Mouse (Mus musculus): Measurements from ENCODE around the gene Timm8b. TPM values are rescaled to one million over a fixed set of nuclear protein-coding genes. Genes with fewer than 3 reads are reported as not detected.

Timm8b gene
- polyA plus RNA-seq, 1 experiment from 2014 or later = 301 TPM

GRCm38 (mm10) chr9:50634270-50634669 is 30.6 kb downstream of the Timm8b start:
- DNase-seq (ENCODE audit: low spot score) = no peak
- H3K4me1 ChIP-seq (ENCODE audit: control insufficient read depth, insufficient read depth, low read length) = no peaks in the 10 kb centered on the region
- no peak overlapping the region for H3K4me2 ChIP-seq (ENCODE audit: low read depth, low read length)
- peaks cover 2% of the 10 kb centered on the region for H3K36me3 ChIP-seq (replicated peaks; ENCODE audit: control insufficient read depth, insufficient read depth, low read depth, low read length)
- ATAC-seq (replicated peaks; ENCODE audit: insufficient number of reproducible peaks, low FRiP score, low TSS enrichment, low read depth) = no peak
- H3K27me3 ChIP-seq (ENCODE audit: control insufficient read depth, insufficient read depth, low read length) = no peaks in the 10 kb centered on the region
- H3K9ac ChIP-seq (replicated peaks; ENCODE audit: low read length) = no peak overlapping the region
- H3K4me3 ChIP-seq (ENCODE audit: low read depth, low read length) = no peak overlapping the region
- no peak overlapping the region for H3K27ac ChIP-seq (replicated peaks; ENCODE audit: low read depth, low read length)
- no peaks in the 10 kb centered on the region for H3K9me3 ChIP-seq (replicated peaks; ENCODE audit: control insufficient read depth, low read length)
- 94% methylated on average over 11 of the region's 11 CpGs for WGBS

- Histone ChIP-seq H3K4me1 (ENCODE audit: control insufficient read depth, insufficient read depth, low read length) (no peaks in the 10 kb centered on the region), H3K4me3 (ENCODE audit: low read depth, low read length) (no peak overlapping the region), H3K27ac (replicated peaks; ENCODE audit: low read depth, low read length) (no peak overlapping the region), H3K9ac (replicated peaks; ENCODE audit: low read length) (no peak overlapping the region), H3K9me3 (replicated peaks; ENCODE audit: control insufficient read depth, low read length) (no peaks in the 10 kb centered on the region), H3K36me3 (replicated peaks; ENCODE audit: control insufficient read depth, insufficient read depth, low read depth, low read length) (peaks cover 18% of the 10 kb centered on the region), H3K4me2 (ENCODE audit: low read depth, low read length) (no peak overlapping the region), H3K27me3 (ENCODE audit: control insufficient read depth, insufficient read depth, low read length) (no peaks in the 10 kb centered on the region)
- ATAC-seq (replicated peaks; ENCODE audit: insufficient number of reproducible peaks, low FRiP score, low TSS enrichment, low read depth) = no peak
- WGBS = 66% methylated on average over 10 of the region's 10 CpGs
- no peak for DNase-seq (ENCODE audit: low spot score)
Measured at GRCm38 (mm10) chr9:50646826-50647370, 43.2 kb downstream of the Timm8b start.

GRCm38 (mm10) chr9:50650503-50650902 is 46.8 kb downstream of the Timm8b start:
- no peak for DNase-seq (ENCODE audit: low spot score)
- no peak overlapping the region for H3K4me3 ChIP-seq (ENCODE audit: low read depth, low read length)
- no peak overlapping the region for H3K9ac ChIP-seq (replicated peaks; ENCODE audit: low read length)
- H3K9me3 ChIP-seq (replicated peaks; ENCODE audit: control insufficient read depth, low read length) = no peaks in the 10 kb centered on the region
- ATAC-seq (replicated peaks; ENCODE audit: insufficient number of reproducible peaks, low FRiP score, low TSS enrichment, low read depth) = no peak
- 92% methylated on average over 10 of the region's 10 CpGs for WGBS
- H3K27me3 ChIP-seq (ENCODE audit: control insufficient read depth, insufficient read depth, low read length) = no peaks in the 10 kb centered on the region
- no peak overlapping the region for H3K27ac ChIP-seq (replicated peaks; ENCODE audit: low read depth, low read length)
- peaks cover 12% of the 10 kb centered on the region for H3K36me3 ChIP-seq (replicated peaks; ENCODE audit: control insufficient read depth, insufficient read depth, low read depth, low read length)
- H3K4me1 ChIP-seq (ENCODE audit: control insufficient read depth, insufficient read depth, low read length) = no peaks in the 10 kb centered on the region
- no peak overlapping the region for H3K4me2 ChIP-seq (ENCODE audit: low read depth, low read length)

Other genes with a start within 250 kb of the Timm8b start
- 0.32 and 0.49 TPM in 2 replicates for gene Plet1, start 109.4 kb upstream of the Timm8b start, polyA plus RNA-seq (2014; fragmentation: Nextera tagmentation; extraction: Ambion mirVana)
- 59.7 and 64.6 TPM in 2 replicates for gene Pts, start 75.2 kb upstream of the Timm8b start, polyA plus RNA-seq (2014; fragmentation: Nextera tagmentation; extraction: Ambion mirVana)
- 2.4 and 3.3 TPM in 2 replicates for gene Il18, start 49.1 kb upstream of the Timm8b start, polyA plus RNA-seq (2014; fragmentation: Nextera tagmentation; extraction: Ambion mirVana)
- 0.13 and 0.47 TPM in 2 replicates for gene Bco2, start 48.7 kb upstream of the Timm8b start, polyA plus RNA-seq (2014; fragmentation: Nextera tagmentation; extraction: Ambion mirVana)
- gene Tex12, start 42.6 kb upstream of the Timm8b start, polyA plus RNA-seq (2014; fragmentation: Nextera tagmentation; extraction: Ambion mirVana) = not detected in 2 replicates
- gene Sdhd, start 98 bp upstream of the Timm8b start, polyA plus RNA-seq (2014; fragmentation: Nextera tagmentation; extraction: Ambion mirVana) = 302 and 308 TPM in 2 replicates
- gene Pih1d2, start 13.4 kb downstream of the Timm8b start, polyA plus RNA-seq (2014; fragmentation: Nextera tagmentation; extraction: Ambion mirVana) = 3.1 and 5.3 TPM in 2 replicates
- gene Nkapd1, start 13.6 kb downstream of the Timm8b start, polyA plus RNA-seq (2014; fragmentation: Nextera tagmentation; extraction: Ambion mirVana) = 30.8 and 35.3 TPM in 2 replicates
- gene Dlat, start 55.9 kb downstream of the Timm8b start, polyA plus RNA-seq (2014; fragmentation: Nextera tagmentation; extraction: Ambion mirVana) = 61.2 and 65.6 TPM in 2 replicates
- 24.2 and 25.3 TPM in 2 replicates for gene Dixdc1, start 135.6 kb downstream of the Timm8b start, polyA plus RNA-seq (2014; fragmentation: Nextera tagmentation; extraction: Ambion mirVana)
- 3.4 and 3.8 TPM in 2 replicates for gene 2310030G06Rik, start 142.6 kb downstream of the Timm8b start, polyA plus RNA-seq (2014; fragmentation: Nextera tagmentation; extraction: Ambion mirVana)
- 17.4 and 23.2 TPM in 2 replicates for gene Cryab, start 147.4 kb downstream of the Timm8b start, polyA plus RNA-seq (2014; fragmentation: Nextera tagmentation; extraction: Ambion mirVana)
- gene Hspb2, start 148.4 kb downstream of the Timm8b start, polyA plus RNA-seq (2014; fragmentation: Nextera tagmentation; extraction: Ambion mirVana) = 3.0 and 4.4 TPM in 2 replicates
- gene Fdxacb1, start 164.3 kb downstream of the Timm8b start, polyA plus RNA-seq (2014; fragmentation: Nextera tagmentation; extraction: Ambion mirVana) = 14.1 and 14.3 TPM in 2 replicates
- gene Alg9, start 171.1 kb downstream of the Timm8b start, polyA plus RNA-seq (2014; fragmentation: Nextera tagmentation; extraction: Ambion mirVana) = 41.6 and 43.2 TPM in 2 replicates
- gene 1110032A03Rik, start 171.6 kb downstream of the Timm8b start, polyA plus RNA-seq (2014; fragmentation: Nextera tagmentation; extraction: Ambion mirVana) = 32.4 and 33.3 TPM in 2 replicates
- gene Ppp2r1b, start 241.4 kb downstream of the Timm8b start, polyA plus RNA-seq (2014; fragmentation: Nextera tagmentation; extraction: Ambion mirVana) = 126 and 136 TPM in 2 replicates